Mouse (Mus musculus) common myeloid progenitor, adult 5-6 weeks (primary cell): ENCODE data around the gene Ppp1r9a. TPM values are rescaled to one million over a fixed set of nuclear protein-coding genes. Genes with fewer than 3 reads are reported as not detected.
A peak's percentile ranks its signal among the peaks of the same experiment; 100 is the strongest.

ENCODE experiments used
- ATAC-seq: replicated peaks from 2 replicates; pipeline ENCODE4 v1.8.0; 2016; ENCODE audit warnings: low read depth, mild to moderate bottlenecking, moderate TSS enrichment, inconsistent platforms; ENCODE audit not compliant: poor library complexity, severe bottlenecking
- total RNA-seq: library from RNA; stranded (forward); fragments of 200-1000, 187-1606 nt; gene quantifications from 2 replicates; pipeline ENCODE4 v1.2.3, GENCODE M21; 2017

Gene Ppp1r9a
- total RNA-seq, 1 experiment from 2014 or later = 11.4 TPM

- no peak for ATAC-seq
These were observed 236.9 kb downstream of the Ppp1r9a start for GRCm38 (mm10) chr6:5139666-5140065.

DNA sequence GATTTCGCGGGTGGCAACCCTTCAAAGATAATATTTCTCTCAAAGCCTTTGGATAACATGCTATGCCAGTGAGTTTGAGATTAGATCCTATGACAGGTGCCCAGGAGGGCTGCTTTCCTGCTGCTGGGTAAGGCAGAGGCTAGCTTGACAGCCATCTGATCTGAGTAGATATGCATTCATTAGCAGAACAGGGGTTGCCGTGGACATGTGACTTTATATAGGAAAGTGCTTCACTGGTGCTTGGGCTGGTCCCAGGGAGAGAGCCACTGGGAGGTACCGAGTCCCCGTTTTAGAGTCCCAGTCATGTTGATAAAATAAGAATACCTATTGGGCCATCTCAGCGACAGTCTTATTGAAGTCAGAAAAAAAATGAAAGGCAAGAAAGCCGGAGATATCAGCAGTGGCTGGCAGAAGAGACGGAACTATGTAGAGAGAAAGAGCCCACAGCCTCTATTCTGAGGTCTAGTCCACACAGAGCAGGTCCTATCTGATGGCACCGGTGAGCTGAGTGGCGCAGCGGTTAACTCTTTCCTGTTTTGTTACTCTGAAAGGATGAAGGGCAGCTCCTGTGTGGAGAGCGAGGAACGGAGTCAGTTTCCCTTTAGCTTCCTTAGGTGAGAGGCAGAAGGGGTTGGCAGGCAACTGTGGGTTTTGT lies 244.9 kb downstream of the Ppp1r9a start:
- peak; percentile 67 for ATAC-seq

GRCm38 (mm10) chr6:5149941-5150340 lies 247.2 kb downstream of the Ppp1r9a start:
- ATAC-seq = no peak

DNA sequence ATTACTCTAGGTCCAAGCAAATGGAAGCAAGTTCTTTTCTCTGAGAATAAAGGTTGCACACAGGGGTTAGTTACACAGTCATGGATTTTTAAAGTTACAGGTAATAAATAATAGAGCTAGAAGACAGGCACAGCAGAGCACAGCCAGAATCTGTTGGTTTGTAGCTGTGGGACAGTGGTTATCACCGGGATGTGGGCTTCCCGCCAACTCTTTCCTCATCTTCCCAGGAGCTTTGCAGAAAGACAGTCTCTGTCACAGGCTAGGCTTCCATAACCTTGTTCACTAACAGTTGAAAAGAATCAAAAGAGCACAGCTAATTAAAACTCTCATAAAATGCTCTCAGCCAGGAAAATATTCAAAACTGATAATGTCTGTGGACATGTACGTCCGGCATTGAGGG lies 248.5 kb downstream of the Ppp1r9a start:
- no peak for ATAC-seq

- ATAC-seq = 0 out of 2 replicates have a peak, but pooled peaks have one; percentile 16
These were observed 249.5 kb downstream of the Ppp1r9a start for GRCm38 (mm10) chr6:5152185-5152584.

DNA sequence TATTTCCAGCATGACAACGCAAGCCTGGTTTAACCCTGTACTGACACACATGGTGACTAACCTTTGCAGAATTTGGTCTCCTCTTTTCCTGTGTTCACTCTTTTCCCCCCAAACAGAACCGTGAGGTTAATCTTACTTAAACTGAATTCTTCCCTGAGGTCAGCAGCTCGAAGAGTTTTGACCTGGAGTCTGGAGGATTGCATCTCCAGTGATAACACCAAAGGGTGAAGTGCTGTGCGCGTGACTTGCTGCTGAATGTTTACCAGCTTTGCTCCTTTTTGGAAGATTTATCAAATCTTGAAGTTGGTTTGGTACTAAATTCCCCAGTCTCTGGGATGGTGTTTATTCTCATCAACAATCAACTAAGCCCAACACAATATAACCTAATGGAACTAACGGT lies 252.1 kb downstream of the Ppp1r9a start:
- ATAC-seq = no peak

GRCm38 (mm10) chr6:5155313-5155927 lies 252.7 kb downstream of the Ppp1r9a start:
- peak; percentile 40; the same call in 1 of the 2 replicates for ATAC-seq

- peak; percentile 71 for ATAC-seq
These were observed 254.1 kb downstream of the Ppp1r9a start for GRCm38 (mm10) chr6:5156541-5157425.

- no peak for ATAC-seq
These were observed 256.7 kb downstream of the Ppp1r9a start for GRCm38 (mm10) chr6:5159385-5159791.

- ATAC-seq = no peak
These were observed 259.3 kb downstream of the Ppp1r9a start for GRCm38 (mm10) chr6:5162052-5162451.

DNA sequence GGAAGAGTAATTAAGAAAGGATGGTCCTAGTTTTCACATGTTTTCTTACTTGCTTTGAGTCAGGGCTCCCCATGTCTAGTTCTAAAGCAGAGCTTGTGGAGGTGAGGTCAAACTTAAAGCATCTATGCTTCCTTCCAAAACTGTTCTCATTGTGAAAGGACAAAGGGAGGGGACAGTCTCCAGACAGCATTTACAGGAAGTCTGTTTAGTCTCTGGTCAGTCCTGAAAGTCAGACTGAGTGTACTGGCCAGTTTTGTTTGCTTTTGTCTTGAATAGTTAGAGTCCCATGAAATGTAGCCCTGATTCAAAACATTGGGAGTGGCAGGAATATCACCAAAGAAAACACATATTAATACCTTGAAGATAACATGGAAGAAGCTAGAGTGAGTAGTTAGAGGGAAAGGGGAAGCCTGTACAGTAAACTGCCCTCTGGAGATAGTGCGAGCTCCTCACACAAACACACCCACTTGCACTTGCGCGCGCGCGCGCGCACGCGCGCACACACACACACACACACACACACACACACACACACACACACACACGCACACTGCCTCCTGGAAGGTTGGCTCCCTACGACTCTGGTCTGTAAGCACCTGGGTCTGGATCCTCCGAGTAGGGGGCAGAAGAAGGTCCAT lies 260.9 kb downstream of the Ppp1r9a start:
- no peak for ATAC-seq

DNA sequence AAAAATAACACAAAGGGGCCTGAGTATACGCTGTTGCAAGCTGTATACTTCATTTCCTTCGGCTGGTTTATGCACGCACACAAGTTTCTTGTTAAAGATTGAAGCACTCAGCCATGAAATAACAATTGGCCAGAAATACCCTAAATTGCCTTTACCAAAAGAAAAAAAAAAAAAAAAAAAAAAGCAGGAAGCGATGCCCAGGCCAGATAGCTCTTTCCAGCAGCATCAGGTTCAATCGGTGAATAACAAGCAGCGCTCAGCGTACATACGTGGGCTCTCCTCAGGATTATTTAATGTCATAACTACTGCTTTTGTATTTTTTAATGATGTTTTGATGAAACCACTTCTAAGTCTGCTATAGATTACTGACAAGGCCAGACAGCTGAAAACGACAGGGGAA lies 262.1 kb downstream of the Ppp1r9a start:
- ATAC-seq = peak; percentile 31; the same call in 1 of the 2 replicates

DNA sequence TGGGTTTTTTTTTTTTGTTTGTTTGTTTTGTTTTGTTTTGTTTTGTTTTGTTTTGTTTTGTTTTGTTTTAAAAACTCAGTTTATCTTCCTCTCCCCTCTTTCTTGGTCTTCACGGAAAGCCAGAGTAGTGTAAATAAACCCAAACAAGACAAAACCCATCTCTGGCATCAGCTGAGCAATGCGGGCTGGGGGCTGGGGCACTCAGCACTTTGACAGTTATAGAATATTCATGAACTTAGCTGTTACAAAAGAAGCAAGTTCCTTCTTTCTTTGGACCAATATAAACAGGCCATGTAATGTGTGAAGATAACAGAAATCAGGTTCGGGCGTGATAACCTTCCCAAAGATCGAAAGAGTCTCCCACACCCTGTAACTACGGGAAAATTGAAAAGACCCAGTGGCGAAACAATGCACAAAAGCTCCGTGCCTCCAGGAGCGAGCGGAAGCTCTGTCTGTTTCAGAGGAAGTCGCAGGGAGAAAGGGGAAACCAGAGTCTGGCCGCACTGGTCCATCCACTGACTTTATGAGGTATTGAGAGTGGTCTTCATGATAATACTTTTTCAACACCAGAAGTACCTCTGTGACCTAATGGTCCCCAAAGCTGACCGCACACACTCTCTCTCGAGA lies 264.4 kb downstream of the Ppp1r9a start:
- peak; percentile 80 for ATAC-seq

GRCm38 (mm10) chr6:5168158-5168557 lies 265.4 kb downstream of the Ppp1r9a start:
- ATAC-seq = no peak

DNA sequence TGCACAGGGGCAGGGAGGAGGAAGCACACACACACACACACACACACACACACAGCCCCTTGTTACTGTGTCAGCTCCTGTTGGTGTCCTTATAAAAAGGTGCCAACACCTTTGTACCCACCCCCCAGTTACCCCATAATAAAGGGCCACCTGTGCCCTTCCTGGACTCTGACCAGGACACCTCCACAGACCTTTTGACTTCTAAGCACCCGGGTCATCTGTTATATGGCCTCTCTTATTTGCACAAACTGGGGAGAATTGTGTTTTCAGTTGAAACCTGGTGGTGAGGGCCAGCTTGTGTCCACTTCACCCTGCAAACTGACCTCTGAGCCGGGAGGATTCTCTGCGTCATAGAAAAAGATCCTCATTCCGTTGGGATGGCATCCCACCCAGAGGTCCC lies 268.7 kb downstream of the Ppp1r9a start:
- ATAC-seq = no peak

GRCm38 (mm10) chr6:5172571-5172970 lies 269.9 kb downstream of the Ppp1r9a start:
- no peak for ATAC-seq

GRCm38 (mm10) chr6:5174179-5174812 lies 271.6 kb downstream of the Ppp1r9a start:
- ATAC-seq = peak; percentile 87

GRCm38 (mm10) chr6:5177967-5178891 lies 275.5 kb downstream of the Ppp1r9a start:
- no peak for ATAC-seq
